Mouse (Mus musculus): ENCODE measurements at regions not wholly inside any gene's neighbourhood (a gene's known extent, or its start where the extent isn't known, plus 50 kb on each side); places are given as distances from the start of the nearest gene placed in this dataset.

- TF ChIP-seq POLR2A (IDR thresholded peaks at IDR 0.05; ENCODE audit: borderline replicate concordance, extremely low read depth, insufficient read depth, insufficient read length, poor library complexity, severe bottlenecking) (no peak), CTCF (IDR thresholded peaks at IDR 0.05; ENCODE audit: borderline replicate concordance, extremely low read depth, insufficient read depth, insufficient read length) (no peak)
These were observed 52.5 kb upstream of the Cplx2 start for GRCm38 (mm10) chr13:54318601-54319000.

All from brain, embryonic 14.5 days (tissue).